Comparison of ENCODE assay signal across 9 mouse cellular contexts in the genomic region with DNA sequence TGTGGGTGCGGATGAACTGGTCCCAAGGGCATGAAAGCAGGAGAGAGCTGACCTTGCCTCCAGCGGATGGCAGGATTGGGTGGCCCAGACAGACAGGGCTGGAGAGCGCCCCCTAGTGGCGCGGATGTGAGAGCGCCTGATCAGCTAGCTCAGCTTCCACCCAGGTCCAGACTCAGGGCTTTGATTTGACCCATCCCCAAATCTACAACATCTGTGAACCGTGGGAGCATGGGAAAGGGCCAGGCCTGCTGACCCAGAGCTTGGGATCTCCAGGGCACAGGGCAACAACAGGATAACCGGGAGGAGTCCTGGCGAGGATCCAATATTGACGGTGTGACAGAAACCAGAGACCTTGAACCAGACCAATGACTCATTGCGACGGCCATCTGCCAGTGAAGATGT.
DNase-seq lines count a peak whose midpoint lies in the region; ATAC-seq and TF ChIP-seq lines count a peak whose summit lies in the region.
"Had no signal": no experiment of that assay in that cellular context is flagged by ENCODE, and none has a peak within 500 bp of the region (broad histone marks: within the 10 kb centered on the region; RNA-seq: fewer than 3 reads in every experiment).

No protein-coding gene starts in this region.

- POLR2A ChIA-PET in Patski (lab: Charles Lee), result interaction anchor here (1.1 to 1.5 kb wide), 3 partner anchors 12 to 434 kb away, joined by 3 to 4 read pairs (median 4); partner anchors contain the start of gene Tnrc6c

- H3K9me3 ChIP-seq in kidney, embryonic 16.5 days (ENCODE audit: low read length), result no peaks in the 10 kb centered on the region
- H3K9me3 ChIP-seq in heart, embryonic 13.5 days, result no peaks in the 10 kb centered on the region
- H3K9me3 ChIP-seq in limb, embryonic 14.5 days (ENCODE audit: control insufficient read depth, low read length), result no peaks in the 10 kb centered on the region

- peaks cover 47% of the 10 kb centered on the region for H3K4me1 ChIP-seq in kidney, embryonic 16.5 days (ENCODE audit: insufficient read depth, low read length)
- H3K4me1 ChIP-seq in heart, embryonic 13.5 days, result peaks cover 53% of the 10 kb centered on the region
- H3K4me1 ChIP-seq in limb, embryonic 14.5 days (ENCODE audit: control insufficient read depth, insufficient read depth, low read length), result peaks cover 8% of the 10 kb centered on the region
- H3K4me1 ChIP-seq in olfactory bulb, adult 2 months (ENCODE audit: control insufficient read depth, insufficient read depth, low read length), result peaks cover 21% of the 10 kb centered on the region

- no peak for TF ChIP-seq POLR2A in limb, embryonic 14.5 days (IDR thresholded peaks at IDR 0.05; ENCODE audit: borderline replicate concordance, extremely low read depth, insufficient read depth, insufficient read length)
- no peak for TF ChIP-seq POLR2A in olfactory bulb, adult 2 months (IDR thresholded peaks at IDR 0.05; ENCODE audit: insufficient read depth, low read depth, low read length)

- H3K4me2 ChIP-seq in kidney, embryonic 16.5 days (replicated peaks; ENCODE audit: low read depth, low read length), result no peak overlapping the region
- peak overlapping the region; percentile 3; the same call in 1 of the 2 replicates for H3K4me2 ChIP-seq in heart, embryonic 13.5 days
- no peak overlapping the region for H3K4me2 ChIP-seq in limb, embryonic 14.5 days (replicated peaks; ENCODE audit: low read depth, low read length, severe bottlenecking)

- H3K4me3 ChIP-seq in kidney, embryonic 16.5 days (ENCODE audit: low read length), result no peak overlapping the region
- no peak overlapping the region for H3K4me3 ChIP-seq in heart, embryonic 13.5 days
- H3K4me3 ChIP-seq in limb, embryonic 14.5 days (replicated peaks; ENCODE audit: low read length), result no peak overlapping the region
- no peak overlapping the region for H3K4me3 ChIP-seq in olfactory bulb, adult 2 months (ENCODE audit: insufficient read depth, low read depth, low read length)

- no peak for ATAC-seq in kidney, embryonic 16.5 days (ENCODE audit: low FRiP score, low TSS enrichment)
- ATAC-seq in Patski, result no peak
- peak; percentile 43; the same call in 1 of the 2 replicates for ATAC-seq in heart, embryonic 13.5 days (ENCODE audit: extremely low read depth, insufficient number of reproducible peaks, low FRiP score, low TSS enrichment)
- no peak for ATAC-seq in limb, embryonic 14.5 days (ENCODE audit: low FRiP score, low read depth)

- H3K36me3 ChIP-seq in kidney, embryonic 16.5 days (ENCODE audit: insufficient read depth, low read length), result no peaks in the 10 kb centered on the region
- H3K36me3 ChIP-seq in heart, embryonic 13.5 days, result no peaks in the 10 kb centered on the region
- H3K36me3 ChIP-seq in limb, embryonic 14.5 days (ENCODE audit: control insufficient read depth, insufficient read depth, low read length), result no peaks in the 10 kb centered on the region

- peaks cover 34% of the 10 kb centered on the region for H3K27me3 ChIP-seq in kidney, embryonic 16.5 days (ENCODE audit: insufficient read depth, low read length)
- H3K27me3 ChIP-seq in Patski, result no peaks in the 10 kb centered on the region
- H3K27me3 ChIP-seq in heart, embryonic 13.5 days (replicated peaks), result peaks cover 37% of the 10 kb centered on the region
- H3K27me3 ChIP-seq in limb, embryonic 14.5 days (ENCODE audit: control insufficient read depth, insufficient read depth, low read length), result peaks cover 16% of the 10 kb centered on the region

- H3K9ac ChIP-seq in kidney, embryonic 16.5 days (replicated peaks; ENCODE audit: low read length), result no peak overlapping the region
- H3K9ac ChIP-seq in heart, embryonic 13.5 days, result no peak overlapping the region
- H3K9ac ChIP-seq in limb, embryonic 14.5 days (ENCODE audit: low read depth, low read length, severe bottlenecking), result no peak overlapping the region

- peak; percentile 84 for TF ChIP-seq CTCF in Patski (IDR thresholded peaks at IDR 0.05)
- TF ChIP-seq CTCF in olfactory bulb, adult 2 months (IDR thresholded peaks at IDR 0.05; ENCODE audit: insufficient read depth, low read depth, low read length), result peak; percentile 91

- DNase-seq in kidney, adult 11 months, result peak; percentile 45
- DNase-seq in Patski (ENCODE audit: low read depth, low spot score), result peak; percentile 43
- peak; percentile 54 to 72 for DNase-seq in cerebellum, postnatal 25 days
- DNase-seq in limb, embryonic 14.5 days (ENCODE audit: low spot score), result peak; percentile 38
- no peak for DNase-seq in frontal cortex, postnatal 10 days (ENCODE audit: low spot score in 2 of 2)

- CTCF ChIA-PET in Patski (lab: Charles Lee), result interaction anchor here (0.9 to 2.1 kb wide), 13 partner anchors 10 to 341 kb away, joined by 3 to 8 read pairs (median 3); partner anchors contain the start of gene Tnrc6c

- in situ Hi-C loops in Patski (cut with MboI; ENCODE audit: low pct_unique_long_range_greater_than_20kb), result loop anchor here (5.0 kb wide), 1 partner anchor 432 kb away; no protein-coding TSS in a partner anchor

- no peak overlapping the region for H3K27ac ChIP-seq in kidney, embryonic 16.5 days (ENCODE audit: low read length)
- H3K27ac ChIP-seq in heart, embryonic 13.5 days (replicated peaks), result peak overlapping the region; percentile 26
- no peak overlapping the region for H3K27ac ChIP-seq in limb, embryonic 14.5 days (replicated peaks; ENCODE audit: low read depth, low read length)
- no peak overlapping the region for H3K27ac ChIP-seq in olfactory bulb, adult 2 months (ENCODE audit: insufficient read depth, low read depth, low read length)
- H3K27ac ChIP-seq: macrophage had no signal

- 15% methylated on average over 12 of the region's 12 CpGs for WGBS in kidney, embryonic 16.5 days
- 9% methylated on average over 12 of the region's 12 CpGs for WGBS in heart, embryonic 13.5 days
- WGBS in limb, embryonic 14.5 days, result 25% methylated on average over 11 of the region's 12 CpGs
- 38% methylated on average over 12 of the region's 12 CpGs for WGBS in olfactory bulb, adult 2 months

Comparison
In these comparisons a context has a peak if more than half of its experiments do, and no peak if none do; other contexts are left out.
1. DNase-seq: peak in kidney, adult 11 months (single experiment), Patski (single experiment), cerebellum, postnatal 25 days (2 of 2) and limb, embryonic 14.5 days (single experiment); none in frontal cortex, postnatal 10 days (0 of 2).